Mouse (Mus musculus) spleen, adult 2 months (tissue): ENCODE results near the gene Pgap2. TPM values are rescaled to one million over a fixed set of nuclear protein-coding genes. Genes with fewer than 3 reads are reported as not detected.

Experiments
- DNase-seq, 2 experiments: peaks; one replicate each; pipeline versions ENCODE4 v3.0.0 to v3.0.0-alpha.2; 2012 to 2021; ENCODE audit warnings: low spot score in 2 of 2, low read depth in 1 of 2
- H3K27ac ChIP-seq: fragments of 200-500 bp; 2 replicates; pipeline ENCODE4 v1.5.1; 2012; ENCODE audit warnings: low read length, inconsistent platforms; ENCODE audit not compliant: insufficient read depth
- H3K27me3 ChIP-seq: fragments of 200-500 bp; 2 replicates; pipeline ENCODE4 v1.6.1; 2012; ENCODE audit warnings: mild to moderate bottlenecking, moderate library complexity, low read length, inconsistent platforms; ENCODE audit not compliant: control insufficient read depth, insufficient read depth
- H3K36me3 ChIP-seq: fragments of 200-500 bp; 2 replicates; pipeline ENCODE4 v1.6.1; 2012; ENCODE audit warnings: mild to moderate bottlenecking, low read length, inconsistent platforms; ENCODE audit not compliant: control insufficient read depth, insufficient read depth
- H3K4me1 ChIP-seq: fragments of 200-500 bp; 2 replicates; pipeline ENCODE4 v1.6.1; 2011; ENCODE audit warnings: inconsistent platforms; ENCODE audit not compliant: control insufficient read depth, insufficient read depth, insufficient read length
- H3K4me3 ChIP-seq: fragments of 200-500 bp; 2 replicates; pipeline ENCODE4 v1.5.1; 2011; ENCODE audit warnings: mild to moderate bottlenecking, inconsistent platforms; ENCODE audit not compliant: insufficient read depth, insufficient read length; ENCODE audit errors: extremely low read depth
- CTCF ChIP-seq: fragments of 200-500 bp; IDR thresholded peaks from 2 replicates; pipeline ENCODE4 v1.5.1; 2011; ENCODE audit warnings: mild to moderate bottlenecking, inconsistent platforms; ENCODE audit not compliant: insufficient read depth, insufficient read length, insufficient replicate concordance; ENCODE audit errors: extremely low read depth
- POLR2A ChIP-seq: fragments of 200-500 bp; IDR thresholded peaks from 2 replicates; pipeline ENCODE4 v1.6.1; 2011; ENCODE audit warnings: low read depth, low read length, inconsistent platforms
- WGBS: fragments of 180-500 bp; shearing (Covaris S2); methylation state at CpG from one replicate; pipeline ENCODE4 v1.1.7; 2018; 5-methylcytosine and 5-hydroxymethylcytosine counted together
- polyA plus RNA-seq: library from polyadenylated mRNA; depleted of rRNA; stranded (reverse); fragments of >200 nt; gene quantifications from 2 replicates; pipeline ENCODE4 v1.2.3, GENCODE M21; 2012; rRNA removed

The Pgap2 gene
- polyA plus RNA-seq, 1 experiment = 57.8 TPM

GRCm38 (mm10) chr7:102282261-102282660 is 72.3 kb downstream of the Pgap2 start:
- no peaks in the 10 kb centered on the region; the same call in 1 of the 2 replicates for H3K4me1 ChIP-seq
- 83% methylated on average over 5 of the region's 5 CpGs for WGBS
- H3K27ac ChIP-seq = no peak overlapping the region
- DNase-seq = no peak
- H3K36me3 ChIP-seq = 0 out of 2 replicates have a peak, but pooled peaks cover 4% of the 10 kb centered on the region
- TF ChIP-seq CTCF (no peak), POLR2A (no peak)
- no peak overlapping the region for H3K4me3 ChIP-seq
- H3K27me3 ChIP-seq = no peaks in the 10 kb centered on the region

Other genes with a start within 250 kb of the Pgap2 start
- gene Il18bp, start 191.5 kb upstream of the Pgap2 start, polyA plus RNA-seq = 24.5 and 27.4 TPM in 2 replicates
- gene Rnf121, start 144.7 kb upstream of the Pgap2 start, polyA plus RNA-seq = 14.2 and 17.7 TPM in 2 replicates
- gene Xndc1, start 144.7 kb upstream of the Pgap2 start, polyA plus RNA-seq = 18.3 and 21.5 TPM in 2 replicates
- gene Xntrpc, start 144.5 kb upstream of the Pgap2 start, polyA plus RNA-seq = 2.6 and 4.9 TPM in 2 replicates
- gene Trpc2, start 127.1 kb upstream of the Pgap2 start, polyA plus RNA-seq = 0.42 and 2.0 TPM in 2 replicates
- 0.13 and 0.15 TPM in 2 replicates for gene Art1, start 108.5 kb upstream of the Pgap2 start, polyA plus RNA-seq
- gene Art5, start 100.7 kb upstream of the Pgap2 start, polyA plus RNA-seq = 0.09 and 0.26 TPM in 2 replicates
- 0.04 and 0.18 TPM in 2 replicates for gene Chrna10, start 93.4 kb upstream of the Pgap2 start, polyA plus RNA-seq
- 11.5 and 13.5 TPM in 2 replicates for gene Nup98, start within 50 bp of the Pgap2 start, polyA plus RNA-seq
- 165 and 178 TPM in 2 replicates for gene Rhog, start 45.8 kb downstream of the Pgap2 start, polyA plus RNA-seq
- gene Stim1, start 57.6 kb downstream of the Pgap2 start, polyA plus RNA-seq = 49.3 and 57.8 TPM in 2 replicates
- gene Rrm1, start 231.5 kb downstream of the Pgap2 start, polyA plus RNA-seq = 10.5 and 11.9 TPM in 2 replicates